Mouse (Mus musculus): Measurements from ENCODE around the gene Plekhb2.

GRCm38 (mm10) chr1:34862877-34863276 is 13.1 kb downstream of the Plekhb2 start:
- TF ChIP-seq CTCF (IDR thresholded peaks at IDR 0.05; ENCODE audit: low read depth, low read length): no peak
- no peak for TF ChIP-seq POLR2A (IDR thresholded peaks at IDR 0.05; ENCODE audit: borderline replicate concordance, low read depth, low read length)

Measured in bone marrow macrophage, adult 2 months (primary cell).